Mouse (Mus musculus): ENCODE data around the gene Upk2. TPM values are rescaled to one million over a fixed set of nuclear protein-coding genes. Genes with fewer than 3 reads are reported as not detected.
"Not testable (repeated sequence)": the region's sequence is repeated elsewhere in the genome, so short reads cannot be mapped to it uniquely, and the experiment has no call there.

The Upk2 gene
- polyA plus RNA-seq, 1 experiment from 2014 or later, result not detected

GRCm38 (mm10) chr9:44412306-44412705 is 42.5 kb downstream of the Upk2 start:
- Histone ChIP-seq H3K9ac (peak overlapping the region; percentile 23; the same call in 1 of the 2 replicates), H3K27me3 (replicated peaks) (no peaks in the 10 kb centered on the region), H3K4me2 (no peak overlapping the region), H3K4me3 (no peak overlapping the region), H3K9me3 (replicated peaks) (no peaks in the 10 kb centered on the region), H3K36me3 (peaks cover 80% of the 10 kb centered on the region), H3K27ac (peak overlapping the region; percentile 70), H3K4me1 (peaks cover 62% of the 10 kb centered on the region)
- ATAC-seq, result no peak
- WGBS (ENCODE audit: insufficient replicate concordance), result 27% methylated on average over 4 of the region's 4 CpGs

GRCm38 (mm10) chr9:44411601-44412130 is 43.1 kb downstream of the Upk2 start:
- no peak overlapping the region for H3K4me2 ChIP-seq
- 69% methylated on average over 1 of the region's 1 CpGs for WGBS (ENCODE audit: insufficient replicate concordance)
- H3K27me3 ChIP-seq (replicated peaks), result no peaks in the 10 kb centered on the region
- no peaks in the 10 kb centered on the region for H3K9me3 ChIP-seq (replicated peaks)
- peaks cover 57% of the 10 kb centered on the region for H3K4me1 ChIP-seq
- no peak for ATAC-seq
- H3K4me3 ChIP-seq, result no peak overlapping the region
- H3K36me3 ChIP-seq, result peaks cover 80% of the 10 kb centered on the region
- peak overlapping the region; percentile 70 for H3K27ac ChIP-seq
- 0 out of 2 replicates have a peak overlapping the region, but pooled peaks have one; percentile 1 for H3K9ac ChIP-seq

GRCm38 (mm10) chr9:44410647-44411336 is 44.0 kb downstream of the Upk2 start:
- peaks cover 72% of the 10 kb centered on the region for H3K36me3 ChIP-seq
- H3K4me1 ChIP-seq, result peaks cover 59% of the 10 kb centered on the region
- no peaks in the 10 kb centered on the region for H3K9me3 ChIP-seq (replicated peaks)
- no peak for ATAC-seq
- no peak overlapping the region for H3K4me3 ChIP-seq
- H3K4me2 ChIP-seq, result no peak overlapping the region
- no peak overlapping the region for H3K9ac ChIP-seq
- peak overlapping the region; percentile 58; the same call in 1 of the 2 replicates for H3K27ac ChIP-seq
- no peaks in the 10 kb centered on the region for H3K27me3 ChIP-seq (replicated peaks)
- 76% methylated on average over 2 of the region's 2 CpGs for WGBS (ENCODE audit: insufficient replicate concordance)

- peak overlapping the region; percentile 91 for H3K9ac ChIP-seq
- not testable (repeated sequence) for H3K27me3 ChIP-seq (replicated peaks); ATAC-seq; H3K9me3 ChIP-seq (replicated peaks)
- peak overlapping the region; percentile 90 for H3K27ac ChIP-seq
- peak overlapping the region; percentile 91 for H3K4me3 ChIP-seq
- peaks cover 71% of the 10 kb centered on the region for H3K4me1 ChIP-seq
- peaks cover 73% of the 10 kb centered on the region for H3K36me3 ChIP-seq
- H3K4me2 ChIP-seq, result peak overlapping the region; percentile 73
- WGBS (ENCODE audit: insufficient replicate concordance), result 45% methylated on average over 9 of the region's 9 CpGs
Observed at GRCm38 (mm10) chr9:44408693-44409092, 46.1 kb downstream of the Upk2 start.

GRCm38 (mm10) chr9:44407752-44408097 is 47.1 kb downstream of the Upk2 start:
- H3K9me3 ChIP-seq (replicated peaks), result no peaks in the 10 kb centered on the region
- H3K36me3 ChIP-seq, result peaks cover 73% of the 10 kb centered on the region
- H3K4me1 ChIP-seq, result peaks cover 66% of the 10 kb centered on the region
- ATAC-seq, result no peak
- peak overlapping the region; percentile 91 for H3K9ac ChIP-seq
- peak overlapping the region; percentile 90 for H3K27ac ChIP-seq
- under 1% methylated on average over 24 of the region's 24 CpGs for WGBS (ENCODE audit: insufficient replicate concordance)
- peak overlapping the region; percentile 73 for H3K4me2 ChIP-seq
- H3K4me3 ChIP-seq, result peak overlapping the region; percentile 91
- no peaks in the 10 kb centered on the region for H3K27me3 ChIP-seq (replicated peaks)

- peak within 1 kb of the TSS; percentile 91 for H3K4me3 ChIP-seq
- H3K4me2 ChIP-seq, result peak within 1 kb of the TSS; percentile 73
- peak; percentile 93 for ATAC-seq
- peak within 1 kb of the TSS; percentile 90 for H3K27ac ChIP-seq
- H3K9me3 ChIP-seq (replicated peaks), result no peaks in the 10 kb centered on the region
- under 1% methylated on average over 51 of the region's 51 CpGs for WGBS (ENCODE audit: insufficient replicate concordance)
- no peaks in the 10 kb centered on the region for H3K27me3 ChIP-seq (replicated peaks)
- H3K9ac ChIP-seq, result peak within 1 kb of the TSS; percentile 91
- peaks cover 73% of the 10 kb centered on the region for H3K36me3 ChIP-seq
- H3K4me1 ChIP-seq, result peaks cover 61% of the 10 kb centered on the region
Observed at GRCm38 (mm10) chr9:44406906-44407751, 47.6 kb downstream of the Upk2 start, which contains the start of the genes Rps25 and Trappc4. Rps25 (plus strand) TSS chr9:44407139. Trappc4 (minus strand) TSS chr9:44407600.

- Histone ChIP-seq H3K36me3 (peaks cover 73% of the 10 kb centered on the region), H3K4me3 (no peak overlapping the region)
- ATAC-seq, result no peak
Observed at GRCm38 (mm10) chr9:44405011-44405410, 49.8 kb downstream of the Upk2 start.

More at GRCm38 (mm10) chr9:44405011-44405410, 49.8 kb downstream of the Upk2 start:
- no peak overlapping the region for H3K27ac ChIP-seq
- H3K4me2 ChIP-seq, result no peak overlapping the region
- peaks cover 51% of the 10 kb centered on the region for H3K4me1 ChIP-seq
- no peak overlapping the region for H3K9ac ChIP-seq
- no peaks in the 10 kb centered on the region for H3K9me3 ChIP-seq (replicated peaks)
- 80% methylated on average over 3 of the region's 3 CpGs for WGBS (ENCODE audit: insufficient replicate concordance)
- no peaks in the 10 kb centered on the region for H3K27me3 ChIP-seq (replicated peaks)

Other genes starting within 250 kb of the Upk2 start
- gene Cbl, start 220.9 kb downstream of the Upk2 start, polyA plus RNA-seq (2016; fragmentation: Nextera tagmentation; extraction: Ambion mirVana), result 9.5 and 10.0 TPM in 2 replicates
- gene Ccdc153, start 214.3 kb downstream of the Upk2 start, polyA plus RNA-seq (2016; fragmentation: Nextera tagmentation; extraction: Ambion mirVana), result not detected in 2 replicates
- gene Pdzd3, start 203.5 kb downstream of the Upk2 start, polyA plus RNA-seq (2016; fragmentation: Nextera tagmentation; extraction: Ambion mirVana), result 0.15 and 0.17 TPM in 2 replicates
- 3.6 and 4.0 TPM in 2 replicates for gene Nlrx1, start 186.4 kb downstream of the Upk2 start, polyA plus RNA-seq (2016; fragmentation: Nextera tagmentation; extraction: Ambion mirVana)
- 20.1 and 21.7 TPM in 2 replicates for gene Abcg4, start 166.4 kb downstream of the Upk2 start, polyA plus RNA-seq (2016; fragmentation: Nextera tagmentation; extraction: Ambion mirVana)
- gene Hinfp, start 149.3 kb downstream of the Upk2 start, polyA plus RNA-seq (2016; fragmentation: Nextera tagmentation; extraction: Ambion mirVana), result 16.2 and 17.2 TPM in 2 replicates
- 12.3 and 13.0 TPM in 2 replicates for gene C2cd2l, start 134.7 kb downstream of the Upk2 start, polyA plus RNA-seq (2016; fragmentation: Nextera tagmentation; extraction: Ambion mirVana)
- gene Dpagt1, start 129.0 kb downstream of the Upk2 start, polyA plus RNA-seq (2016; fragmentation: Nextera tagmentation; extraction: Ambion mirVana), result 21.9 and 24.0 TPM in 2 replicates
- 233 and 239 TPM in 2 replicates for gene H2afx, start 120.3 kb downstream of the Upk2 start, polyA plus RNA-seq (2016; fragmentation: Nextera tagmentation; extraction: Ambion mirVana)
- 1,354 and 1,355 TPM in 2 replicates for gene Hmbs, start 110.7 kb downstream of the Upk2 start, polyA plus RNA-seq (2016; fragmentation: Nextera tagmentation; extraction: Ambion mirVana)
- 17.0 and 19.0 TPM in 2 replicates for gene Vps11, start 93.3 kb downstream of the Upk2 start, polyA plus RNA-seq (2016; fragmentation: Nextera tagmentation; extraction: Ambion mirVana)
- 24.4 and 26.4 TPM in 2 replicates for gene Hyou1, start 75.5 kb downstream of the Upk2 start, polyA plus RNA-seq (2016; fragmentation: Nextera tagmentation; extraction: Ambion mirVana)
- 19.7 and 21.1 TPM in 2 replicates for gene Slc37a4, start 58.1 kb downstream of the Upk2 start, polyA plus RNA-seq (2016; fragmentation: Nextera tagmentation; extraction: Ambion mirVana)
- 1,783 and 1,792 TPM in 2 replicates for gene Rps25, start 47.8 kb downstream of the Upk2 start, polyA plus RNA-seq (2016; fragmentation: Nextera tagmentation; extraction: Ambion mirVana)
- 77.7 and 79.9 TPM in 2 replicates for gene Trappc4, start 47.4 kb downstream of the Upk2 start, polyA plus RNA-seq (2016; fragmentation: Nextera tagmentation; extraction: Ambion mirVana)
- 16.8 and 18.6 TPM in 2 replicates for gene Ccdc84, start 36.4 kb downstream of the Upk2 start, polyA plus RNA-seq (2016; fragmentation: Nextera tagmentation; extraction: Ambion mirVana)
- not detected in 2 replicates for gene Foxr1, start 13.8 kb downstream of the Upk2 start, polyA plus RNA-seq (2016; fragmentation: Nextera tagmentation; extraction: Ambion mirVana)
- gene Bcl9l, start 27.8 kb upstream of the Upk2 start, polyA plus RNA-seq (2016; fragmentation: Nextera tagmentation; extraction: Ambion mirVana), result 2.5 and 2.7 TPM in 2 replicates
- gene Cxcr5, start 106.9 kb upstream of the Upk2 start, polyA plus RNA-seq (2016; fragmentation: Nextera tagmentation; extraction: Ambion mirVana), result 0.05 TPM in 1 of 2 replicates, not detected in the other
- 9.3 and 10.0 TPM in 2 replicates for gene Ddx6, start 149.9 kb upstream of the Upk2 start, polyA plus RNA-seq (2016; fragmentation: Nextera tagmentation; extraction: Ambion mirVana)
- gene Treh, start 218.3 kb upstream of the Upk2 start, polyA plus RNA-seq (2016; fragmentation: Nextera tagmentation; extraction: Ambion mirVana), result not detected in 2 replicates